ENCODE assay signal across 8 mouse cellular contexts in genomic region chr16:86694497-86694896, GRCm38 (mm10).
DNase-seq lines count a peak whose midpoint lies in the region; ATAC-seq lines count a peak whose summit lies in the region.

No protein-coding gene starts in this region.

- H3K4me3 ChIP-seq in forebrain, embryonic 13.5 days = no peak overlapping the region
- no peak overlapping the region for H3K4me3 ChIP-seq in forebrain, embryonic 10.5 days
- no peak overlapping the region for H3K4me3 ChIP-seq in heart, embryonic 15.5 days

- no peak overlapping the region for H3K4me2 ChIP-seq in forebrain, embryonic 13.5 days
- no peak overlapping the region for H3K4me2 ChIP-seq in heart, embryonic 15.5 days

- no peaks in the 10 kb centered on the region for H3K27me3 ChIP-seq in forebrain, embryonic 13.5 days
- no peaks in the 10 kb centered on the region for H3K27me3 ChIP-seq in forebrain, embryonic 10.5 days (ENCODE audit: poor library complexity, severe bottlenecking)
- no peaks in the 10 kb centered on the region for H3K27me3 ChIP-seq in heart, embryonic 15.5 days

- no peak for DNase-seq in forebrain, embryonic 10.5 days (ENCODE audit: extremely low spot score, low spot score)
- peak; percentile 51 for DNase-seq in embryo, embryonic 10.5 days (ENCODE audit: low spot score)
- DNase-seq in kidney, postnatal 25 days = peak; percentile 28 to 57
- DNase-seq in mesoderm, embryonic 11.5 days (ENCODE audit: low read depth, low spot score) = peak; percentile 30
- DNase-seq in right cerebral cortex, postnatal 36 days (ENCODE audit: low spot score in 2 of 2) = no peak

- H3K27ac ChIP-seq in forebrain, embryonic 13.5 days = no peak overlapping the region
- H3K27ac ChIP-seq in forebrain, embryonic 10.5 days = no peak overlapping the region
- peak overlapping the region; percentile 80 for H3K27ac ChIP-seq in heart, embryonic 15.5 days

- no peaks in the 10 kb centered on the region for H3K9me3 ChIP-seq in forebrain, embryonic 13.5 days (replicated peaks)
- no peaks in the 10 kb centered on the region for H3K9me3 ChIP-seq in forebrain, embryonic 10.5 days
- H3K9me3 ChIP-seq in heart, embryonic 15.5 days (replicated peaks) = no peaks in the 10 kb centered on the region

- 50% methylated on average over 3 of the region's 3 CpGs for WGBS in forebrain, embryonic 13.5 days
- WGBS in forebrain, embryonic 10.5 days = 72% methylated on average over 3 of the region's 3 CpGs
- WGBS in heart, embryonic 15.5 days = 12% methylated on average over 3 of the region's 3 CpGs

- H3K4me1 ChIP-seq in forebrain, embryonic 13.5 days = no peaks in the 10 kb centered on the region
- no peaks in the 10 kb centered on the region for H3K4me1 ChIP-seq in forebrain, embryonic 10.5 days
- peaks cover 2% of the 10 kb centered on the region for H3K4me1 ChIP-seq in heart, embryonic 15.5 days (replicated peaks)

- no peaks in the 10 kb centered on the region for H3K36me3 ChIP-seq in forebrain, embryonic 13.5 days (ENCODE audit: poor library complexity, severe bottlenecking)
- no peaks in the 10 kb centered on the region for H3K36me3 ChIP-seq in forebrain, embryonic 10.5 days (replicated peaks)
- no peaks in the 10 kb centered on the region for H3K36me3 ChIP-seq in heart, embryonic 15.5 days

- ATAC-seq in forebrain, embryonic 13.5 days = peak; percentile 89
- peak; percentile 58 for ATAC-seq in heart, embryonic 15.5 days (replicated peaks; ENCODE audit: insufficient number of reproducible peaks, insufficient read depth, low FRiP score, low read depth)
- no peak for ATAC-seq in inflammation-experienced regulatory T-cells, adult 6 months

- H3K9ac ChIP-seq in forebrain, embryonic 13.5 days = no peak overlapping the region
- H3K9ac ChIP-seq in heart, embryonic 15.5 days = no peak overlapping the region

Comparison
In these comparisons a context has a peak if more than half of its experiments do, and no peak if none do; other contexts are left out.
1. DNase-seq: peak in embryo, embryonic 10.5 days (single experiment), kidney, postnatal 25 days (2 of 2) and mesoderm, embryonic 11.5 days (single experiment); none in forebrain, embryonic 10.5 days (single experiment) and right cerebral cortex, postnatal 36 days (0 of 2).